8 mouse cellular contexts compared by ENCODE assay signal in genomic region chr6:38433261-38434033, GRCm38 (mm10). TPM values are rescaled to one million over a fixed set of nuclear protein-coding genes. Genes with fewer than 3 reads are reported as not detected.
DNase-seq lines count a peak whose midpoint lies in the region; ATAC-seq lines count a peak whose summit lies in the region.

TSS of gene Ubn2 (plus strand) at chr6:38433950.

- peak; percentile 90 for ATAC-seq in heart, embryonic 13.5 days (ENCODE audit: extremely low read depth, insufficient number of reproducible peaks, low FRiP score, low TSS enrichment)
- ATAC-seq in liver, embryonic 12.5 days, result peak; percentile 94
- ATAC-seq in stomach, embryonic 15.5 days (ENCODE audit: insufficient read depth, low FRiP score, low read depth), result peak; percentile 98

- H3K27ac ChIP-seq in brown adipose tissue, adult 24 weeks (replicated peaks; ENCODE audit: low read depth, low read length), result peak within 1 kb of the TSS; percentile 93
- peak within 1 kb of the TSS; percentile 95 for H3K27ac ChIP-seq in heart, embryonic 13.5 days (replicated peaks)
- peak within 1 kb of the TSS; percentile 97 for H3K27ac ChIP-seq in liver, embryonic 12.5 days
- H3K27ac ChIP-seq in stomach, embryonic 15.5 days, result peak within 1 kb of the TSS; percentile 98

- H3K4me2 ChIP-seq in heart, embryonic 13.5 days, result peak within 1 kb of the TSS; percentile 86
- peak within 1 kb of the TSS; percentile 88 for H3K4me2 ChIP-seq in liver, embryonic 12.5 days
- H3K4me2 ChIP-seq in stomach, embryonic 15.5 days, result peak within 1 kb of the TSS; percentile 83

- H3K36me3 ChIP-seq in heart, embryonic 13.5 days, result no peaks in the 10 kb centered on the region
- H3K36me3 ChIP-seq in liver, embryonic 12.5 days, result no peaks in the 10 kb centered on the region
- no peaks in the 10 kb centered on the region for H3K36me3 ChIP-seq in stomach, embryonic 15.5 days

- H3K27me3 ChIP-seq in heart, embryonic 13.5 days (replicated peaks), result no peaks in the 10 kb centered on the region
- no peaks in the 10 kb centered on the region for H3K27me3 ChIP-seq in liver, embryonic 12.5 days (replicated peaks)
- H3K27me3 ChIP-seq in stomach, embryonic 15.5 days (replicated peaks), result no peaks in the 10 kb centered on the region

- H3K4me3 ChIP-seq in brown adipose tissue, adult 24 weeks (ENCODE audit: insufficient read depth, low read depth, low read length), result peak within 1 kb of the TSS; percentile 91
- H3K4me3 ChIP-seq in heart, embryonic 13.5 days, result peak within 1 kb of the TSS; percentile 98
- H3K4me3 ChIP-seq in liver, embryonic 12.5 days, result peak within 1 kb of the TSS; percentile 99
- peak within 1 kb of the TSS; percentile 86 for H3K4me3 ChIP-seq in stomach, embryonic 15.5 days (replicated peaks)

- H3K4me1 ChIP-seq in brown adipose tissue, adult 24 weeks (ENCODE audit: control insufficient read depth, insufficient read depth, insufficient read length, low read length), result no peaks in the 10 kb centered on the region
- peaks cover 25% of the 10 kb centered on the region for H3K4me1 ChIP-seq in heart, embryonic 13.5 days
- peaks cover 26% of the 10 kb centered on the region for H3K4me1 ChIP-seq in liver, embryonic 12.5 days
- 0 out of 2 replicates have a peak, but pooled peaks cover 2% of the 10 kb centered on the region for H3K4me1 ChIP-seq in stomach, embryonic 15.5 days

- H3K9ac ChIP-seq in heart, embryonic 13.5 days, result peak within 1 kb of the TSS; percentile 98
- peak within 1 kb of the TSS; percentile 97 for H3K9ac ChIP-seq in liver, embryonic 12.5 days
- H3K9ac ChIP-seq in stomach, embryonic 15.5 days, result peak within 1 kb of the TSS; percentile 87

- no peaks in the 10 kb centered on the region for H3K9me3 ChIP-seq in heart, embryonic 13.5 days
- H3K9me3 ChIP-seq in liver, embryonic 12.5 days (replicated peaks), result no peaks in the 10 kb centered on the region
- H3K9me3 ChIP-seq in stomach, embryonic 15.5 days, result no peaks in the 10 kb centered on the region

- WGBS in heart, embryonic 13.5 days, result under 1% methylated on average over 63 of the region's 64 CpGs
- WGBS in liver, embryonic 12.5 days (ENCODE audit: insufficient replicate concordance), result under 1% methylated on average over 64 of the region's 64 CpGs
- 0% methylated on average over 64 of the region's 64 CpGs for WGBS in stomach, embryonic 15.5 days

- peak; percentile 100 for DNase-seq in CD4-positive, CD25-positive, alpha-beta regulatory T cell, adult 2 months (ENCODE audit: low read depth, low spot score)
- DNase-seq in fat pad, adult 2 months (ENCODE audit: extremely low read depth, low read depth, low spot score), result peak; percentile 71
- peak; percentile 99 for DNase-seq in kidney, postnatal 10 days
- DNase-seq in natural killer cell, adult 2 months (ENCODE audit: low spot score in 2 of 2), result peak; percentile 95 to 97

RNA-seq across cellular contexts. Expression of gene Ubn2, which starts in this region (rescaled TPM):
- polyA plus RNA-seq in brown adipose tissue, adult 24 weeks (2012; ENCODE audit: insufficient read depth, insufficient read length, missing spikeins), result 3.9 and 6.8 TPM in 2 replicates
- polyA plus RNA-seq in heart, embryonic 13.5 days (2015; fragmentation: Nextera tagmentation; extraction: Ambion mirVana), result 9.0 and 9.1 TPM in 2 replicates
- polyA plus RNA-seq in liver, embryonic 12.5 days (2016; fragmentation: Nextera tagmentation; extraction: Ambion mirVana), result 9.2 and 10.1 TPM in 2 replicates
- 12.1 and 12.7 TPM in 2 replicates for polyA plus RNA-seq in stomach, embryonic 15.5 days (2015; fragmentation: Nextera tagmentation; extraction: Ambion mirVana)

Comparison
In these comparisons a context has a peak if more than half of its experiments do, and no peak if none do; other contexts are left out.
1. Peak in every context shown above with its lines: DNase-seq, ATAC-seq, H3K4me3 ChIP-seq and H3K27ac ChIP-seq.